Mouse (Mus musculus) adrenal gland, adult 8-10 months (tissue): ENCODE measurements around the gene Guf1. TPM values are rescaled to one million over a fixed set of nuclear protein-coding genes. Genes with fewer than 3 reads are reported as not detected.
A peak's percentile ranks its signal among the peaks of the same experiment; 100 is the strongest.

Source experiments
- DNase-seq: peaks from one replicate; pipeline ENCODE4 v3.0.0; 2022
- total RNA-seq, 4 experiments: library from RNA; stranded (reverse); gene quantifications; 2 replicates each; pipeline ENCODE4 v1.2.4; 2022

The Guf1 gene
- total RNA-seq: 10 to 100 TPM; 16.4 to 24.7 (median 19.5) TPM

DNA sequence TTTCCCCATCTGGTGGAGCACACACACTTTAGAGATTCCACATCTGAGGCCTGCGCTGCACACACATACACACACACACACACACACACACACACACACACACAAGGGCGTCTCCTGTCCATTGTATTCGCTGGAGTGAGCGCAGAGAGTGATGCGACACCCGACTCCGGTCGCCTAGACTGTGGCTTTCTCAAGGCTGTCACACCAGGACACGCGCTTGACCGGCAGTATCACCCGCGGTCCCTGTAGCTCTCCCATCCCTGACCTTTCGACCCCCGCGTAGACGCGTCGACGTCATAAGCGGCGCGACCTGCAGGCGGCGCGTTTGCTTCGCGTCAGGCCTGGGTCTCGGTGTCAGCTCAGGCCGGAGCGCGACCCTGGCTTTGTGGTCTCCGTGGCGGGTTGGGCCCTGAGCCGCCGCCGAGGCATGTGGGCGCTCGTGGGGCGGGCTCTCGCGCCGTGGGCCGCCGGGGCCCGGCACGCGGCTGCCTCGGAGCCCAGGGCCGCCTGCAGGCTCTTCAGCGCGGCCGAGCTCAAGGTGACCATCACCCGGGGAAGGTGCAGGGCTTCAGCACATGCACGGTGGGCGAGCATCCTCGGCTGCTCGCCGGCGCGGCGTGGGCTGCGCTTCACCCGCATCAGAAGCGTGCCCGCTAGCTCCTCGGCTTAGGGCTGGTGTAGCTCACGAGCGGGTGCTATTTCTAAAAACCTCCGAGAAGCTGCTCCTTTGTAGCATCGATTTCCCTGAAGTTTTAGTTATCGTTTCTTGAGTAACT is at the start of gene Guf1:
TSS of gene Guf1 (plus strand) at position 296 of the 776 bp plus-strand sequence.
- peak; percentile 91 for DNase-seq

DNA sequence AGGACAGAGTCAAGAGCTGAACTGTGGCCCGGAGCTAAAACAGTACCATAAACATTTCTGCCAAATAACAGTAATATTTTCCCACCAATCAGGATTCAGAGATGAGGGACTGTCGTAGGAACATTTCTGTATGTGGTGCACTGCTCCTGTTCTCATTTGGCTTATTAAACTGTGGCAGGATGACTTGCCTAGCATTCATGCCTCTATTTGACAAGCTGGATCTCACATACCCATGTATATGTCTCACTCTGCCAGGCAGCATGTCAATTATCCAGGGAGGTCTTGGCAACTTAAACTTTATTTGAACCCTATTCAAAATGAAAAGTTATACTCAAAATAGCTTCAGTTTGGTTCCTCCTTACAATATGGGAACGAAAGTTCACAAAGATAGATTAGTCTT is 49.7 kb upstream of the Guf1 start:
- DNase-seq: no peak

GRCm38 (mm10) chr5:69511631-69512030 is 45.1 kb upstream of the Guf1 start:
- peak; percentile 4 for DNase-seq

DNA sequence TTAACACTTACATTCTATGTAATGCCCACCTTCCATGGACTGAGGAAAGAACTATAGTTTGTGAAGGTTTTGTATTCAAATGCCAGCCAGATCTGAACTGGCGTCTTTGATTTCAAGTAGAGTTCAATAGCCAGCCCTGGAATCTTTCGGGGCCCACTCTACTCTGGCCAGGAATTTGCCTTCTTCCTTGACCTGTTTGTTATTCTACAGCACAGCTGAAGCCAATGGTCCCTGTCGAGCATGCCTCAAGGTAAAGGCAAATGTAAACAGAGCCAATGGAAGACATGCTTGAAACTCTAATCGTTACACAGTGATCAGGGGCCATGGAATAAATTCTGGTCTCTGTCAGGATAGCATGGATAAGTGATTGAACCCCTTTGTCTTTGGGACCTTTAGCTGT is 44.5 kb upstream of the Guf1 start:
- no peak for DNase-seq

GRCm38 (mm10) chr5:69520661-69521278 is 36.0 kb upstream of the Guf1 start:
- peak; percentile 5 for DNase-seq

- no peak for DNase-seq
Observed at GRCm38 (mm10) chr5:69522064-69522463, 34.7 kb upstream of the Guf1 start.

DNA sequence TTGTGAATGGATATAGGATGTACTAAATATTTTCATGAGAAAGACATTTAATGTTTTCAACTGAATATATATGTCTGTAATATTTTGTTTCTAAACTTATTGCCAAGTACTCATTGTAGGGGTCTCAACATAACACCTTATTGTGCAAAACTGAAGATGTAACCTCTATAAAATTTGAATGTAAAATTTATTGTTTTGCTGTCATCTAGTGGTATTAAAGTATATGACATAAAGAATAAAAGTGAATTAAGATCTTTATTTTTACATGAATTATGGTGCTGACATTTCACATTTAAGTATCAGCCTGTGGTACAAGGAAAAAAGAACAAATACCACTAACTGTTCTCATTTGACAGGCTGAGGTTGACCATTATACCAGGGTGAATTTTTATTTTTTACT is 32.8 kb upstream of the Guf1 start:
- DNase-seq: no peak

- no peak for DNase-seq
Observed at GRCm38 (mm10) chr5:69541680-69542079, 15.0 kb upstream of the Guf1 start.

DNA sequence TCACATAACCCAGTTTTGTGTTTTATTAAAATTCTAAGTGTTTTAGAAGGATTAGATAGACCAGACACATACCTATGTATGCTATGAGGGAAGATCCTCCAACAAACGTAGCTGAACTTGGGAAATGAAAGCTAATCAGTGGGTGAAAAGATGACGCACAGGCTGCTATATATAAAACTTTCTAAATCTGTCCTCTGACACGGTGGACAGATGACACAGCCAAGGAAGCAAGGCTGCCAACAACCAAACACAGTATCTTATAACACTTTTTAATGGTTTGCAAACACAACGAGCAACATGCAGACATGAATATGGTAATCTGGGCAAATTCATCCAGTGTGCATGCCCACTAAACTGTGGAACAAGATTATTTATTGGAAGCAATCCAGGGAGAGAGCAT is 14.2 kb upstream of the Guf1 start, which contains the start of gene Yipf7:
TSS of gene Yipf7 (minus strand) at position 160 of the 400 bp plus-strand sequence.
- DNase-seq: no peak

- DNase-seq: no peak
Observed at GRCm38 (mm10) chr5:69557404-69557935, 747 bp downstream of the Guf1 start.

- peak; percentile 77 for DNase-seq
Observed at GRCm38 (mm10) chr5:69591640-69592461, 35.1 kb downstream of the Guf1 start, which contains the start of gene Gnpda2. Gnpda2 (minus strand) TSS chr5:69592340.

- DNase-seq: no peak
Observed at GRCm38 (mm10) chr5:69601027-69601426, 44.3 kb downstream of the Guf1 start.

DNA sequence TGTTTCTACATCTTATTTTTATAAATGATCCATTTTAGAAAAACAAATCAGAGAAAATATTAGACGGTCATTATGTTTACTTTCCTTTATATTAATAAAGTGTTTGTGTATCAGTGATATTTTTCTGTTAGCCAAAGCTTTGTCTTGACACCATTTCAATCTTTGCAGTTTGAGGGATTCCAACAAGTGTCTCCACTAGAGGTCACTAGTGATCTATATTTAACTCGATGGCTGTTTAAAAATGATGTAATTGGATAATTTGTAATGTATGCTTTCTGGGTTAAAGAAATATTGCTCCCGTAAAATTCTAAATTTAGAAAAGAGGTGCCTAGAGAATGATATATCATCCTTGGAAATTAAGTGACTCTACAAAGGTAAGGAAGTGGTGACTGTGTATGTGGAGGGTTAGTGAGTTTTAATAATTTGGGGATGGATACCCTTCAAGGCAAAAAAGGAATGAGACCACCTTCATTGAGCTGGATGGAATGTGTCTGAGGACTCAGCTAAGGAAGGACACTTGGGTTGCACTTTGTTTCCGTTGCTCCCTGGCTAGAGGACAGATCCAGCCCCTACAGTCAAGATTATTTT is 56.6 kb downstream of the Guf1 start:
- DNase-seq: no peak

DNA sequence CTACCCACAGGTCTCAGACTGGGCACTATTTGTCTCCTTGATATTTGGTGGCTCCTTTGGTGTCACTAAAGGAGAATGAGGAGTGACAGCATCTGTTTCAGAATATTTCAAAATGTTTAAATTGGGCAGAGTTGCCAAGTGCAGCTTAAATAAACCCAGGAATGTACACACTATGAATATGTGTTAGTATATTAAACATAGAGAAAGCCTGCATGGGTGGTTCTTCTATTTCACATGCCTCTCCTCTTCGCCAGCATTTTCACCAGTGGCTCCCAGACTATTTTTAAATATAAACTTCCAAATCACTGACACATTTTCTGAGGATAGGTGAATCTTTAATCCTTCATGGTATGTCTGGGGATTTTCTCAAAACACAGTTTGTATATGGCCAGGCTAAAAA is 64.2 kb downstream of the Guf1 start:
- DNase-seq: no peak

Other genes with a start within 250 kb of the Guf1 start
- under 1 TPM; 0.43 to 0.92 (median 0.69) TPM for gene Kctd8, start 215.2 kb upstream of the Guf1 start, total RNA-seq
- gene Yipf7, start 14.3 kb upstream of the Guf1 start, total RNA-seq: not detected
- gene Gnpda2, start 35.4 kb downstream of the Guf1 start, total RNA-seq: 10 to 100 TPM; 22.3 to 26.9 (median 23.6) TPM